Mouse (Mus musculus): ENCODE results near the gene Fabp7. TPM values are rescaled to one million over a fixed set of nuclear protein-coding genes. Genes with fewer than 3 reads are reported as not detected.

Gene Fabp7
- total RNA-seq (2014; fragmentation: Nextera tagmentation) = not detected in 2 replicates
- total RNA-seq (2017) = not detected in 2 replicates

- no peak; the same call in 1 of the 2 replicates for ATAC-seq (replicated peaks; ENCODE audit: low FRiP score, low TSS enrichment, poor library complexity, severe bottlenecking)
Measured at GRCm38 (mm10) chr10:57784876-57785150, at the start of gene Fabp7. Gene Fabp7, plus strand, starts transcription at chr10:57784881.

DNA sequence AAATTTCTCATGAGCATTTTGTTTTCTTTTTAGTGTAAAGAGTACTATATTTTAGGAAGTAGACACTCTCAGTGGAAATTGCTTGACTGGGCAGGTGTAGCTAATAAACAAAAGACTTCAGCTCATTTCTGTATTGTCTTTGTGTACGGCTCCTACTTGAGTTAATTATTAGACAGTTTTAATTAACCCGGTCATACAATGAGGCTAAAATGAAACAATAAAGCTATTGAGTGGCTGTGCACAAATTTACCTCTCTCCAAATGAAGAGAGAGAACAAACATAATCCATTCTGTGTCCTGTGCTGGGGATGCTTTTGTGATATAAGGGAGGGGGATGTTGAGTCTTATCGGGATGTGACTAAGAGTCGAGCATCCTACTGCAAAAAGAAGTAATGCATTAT lies 43.9 kb upstream of the Fabp7 start:
- no peak for ATAC-seq (replicated peaks; ENCODE audit: low FRiP score, low TSS enrichment, poor library complexity, severe bottlenecking)

- ATAC-seq (replicated peaks; ENCODE audit: low FRiP score, low TSS enrichment, poor library complexity, severe bottlenecking) = no peak
Measured at GRCm38 (mm10) chr10:57741351-57741750, 43.3 kb upstream of the Fabp7 start.

DNA sequence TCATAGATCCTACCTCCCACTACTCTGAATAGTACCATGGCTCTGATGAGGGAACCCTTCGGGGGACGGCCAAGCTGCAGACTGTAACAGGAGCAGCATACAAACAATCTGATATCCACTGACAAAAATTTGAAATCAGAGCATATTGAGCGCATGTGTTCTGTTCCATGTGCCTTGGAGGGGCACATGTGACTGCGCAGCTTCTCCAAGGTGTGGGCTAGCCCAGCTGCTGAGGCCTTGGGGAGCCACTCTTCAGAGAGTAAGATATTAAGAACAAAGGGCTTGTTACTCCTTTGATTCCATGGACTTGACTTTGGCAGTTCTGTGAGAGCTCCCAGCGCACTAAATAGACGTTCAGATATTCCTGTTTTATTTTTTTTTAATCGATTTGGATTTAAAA lies 41.6 kb upstream of the Fabp7 start:
- ATAC-seq (replicated peaks; ENCODE audit: low FRiP score, low TSS enrichment, poor library complexity, severe bottlenecking) = no peak

GRCm38 (mm10) chr10:57743606-57744016 lies 41.1 kb upstream of the Fabp7 start:
- peak; percentile 89 for ATAC-seq (replicated peaks; ENCODE audit: low FRiP score, low TSS enrichment, poor library complexity, severe bottlenecking)

DNA sequence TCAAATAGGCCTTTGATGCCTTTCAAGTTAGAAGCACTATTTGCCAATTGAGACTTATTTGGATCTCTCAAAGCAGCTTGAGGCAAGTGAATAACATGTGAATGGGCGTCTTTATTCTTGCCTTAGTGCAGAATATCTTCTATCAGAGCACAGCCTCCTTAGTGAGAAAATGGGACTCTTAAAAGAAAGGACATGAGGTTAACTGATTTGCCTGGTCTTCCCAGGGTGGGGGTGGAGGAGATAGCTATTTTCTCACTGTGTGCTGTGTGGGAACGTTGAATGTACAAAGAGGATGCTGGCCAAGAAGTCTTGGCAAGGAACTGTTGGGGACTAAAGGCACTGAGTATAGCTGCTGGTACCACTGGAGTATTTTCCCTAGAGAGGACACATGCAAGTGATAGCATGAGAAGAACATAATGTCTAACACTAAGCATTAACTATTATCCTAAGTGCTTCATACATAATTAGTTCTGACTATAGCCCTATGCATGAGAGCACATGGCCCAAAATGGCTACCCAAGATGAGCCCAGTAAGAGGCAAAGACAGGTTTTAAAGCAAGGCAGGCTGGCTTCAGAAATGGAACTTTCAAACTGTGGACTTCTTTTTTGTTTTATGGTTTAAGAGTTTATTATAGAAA lies 40.4 kb upstream of the Fabp7 start:
- ATAC-seq (replicated peaks; ENCODE audit: low FRiP score, low TSS enrichment, poor library complexity, severe bottlenecking) = no peak

GRCm38 (mm10) chr10:57745452-57745851 lies 39.2 kb upstream of the Fabp7 start:
- no peak for ATAC-seq (replicated peaks; ENCODE audit: low FRiP score, low TSS enrichment, poor library complexity, severe bottlenecking)

- no peak for ATAC-seq (replicated peaks; ENCODE audit: low FRiP score, low TSS enrichment, poor library complexity, severe bottlenecking)
Measured at GRCm38 (mm10) chr10:57747127-57747526, 37.6 kb upstream of the Fabp7 start.

DNA sequence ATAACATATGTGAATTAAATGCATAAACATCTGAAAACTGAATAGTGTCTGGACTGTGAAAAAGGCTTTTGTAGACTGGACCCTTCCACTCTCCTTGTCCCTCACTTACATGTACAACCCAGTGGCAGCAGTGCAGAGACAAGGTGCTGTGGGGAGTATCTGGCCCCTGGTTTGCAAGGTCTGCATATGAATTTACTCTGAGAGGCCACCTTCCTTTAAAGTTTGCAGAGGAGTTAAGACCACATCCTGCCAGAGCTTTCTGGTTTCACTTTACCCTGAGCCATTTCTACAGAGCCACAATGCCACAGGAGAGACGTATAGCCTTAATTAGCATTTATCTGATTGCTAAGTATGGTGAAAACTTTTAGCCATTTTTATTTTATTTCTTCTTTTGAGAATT lies 31.3 kb upstream of the Fabp7 start:
- ATAC-seq (replicated peaks; ENCODE audit: low FRiP score, low TSS enrichment, poor library complexity, severe bottlenecking) = no peak

DNA sequence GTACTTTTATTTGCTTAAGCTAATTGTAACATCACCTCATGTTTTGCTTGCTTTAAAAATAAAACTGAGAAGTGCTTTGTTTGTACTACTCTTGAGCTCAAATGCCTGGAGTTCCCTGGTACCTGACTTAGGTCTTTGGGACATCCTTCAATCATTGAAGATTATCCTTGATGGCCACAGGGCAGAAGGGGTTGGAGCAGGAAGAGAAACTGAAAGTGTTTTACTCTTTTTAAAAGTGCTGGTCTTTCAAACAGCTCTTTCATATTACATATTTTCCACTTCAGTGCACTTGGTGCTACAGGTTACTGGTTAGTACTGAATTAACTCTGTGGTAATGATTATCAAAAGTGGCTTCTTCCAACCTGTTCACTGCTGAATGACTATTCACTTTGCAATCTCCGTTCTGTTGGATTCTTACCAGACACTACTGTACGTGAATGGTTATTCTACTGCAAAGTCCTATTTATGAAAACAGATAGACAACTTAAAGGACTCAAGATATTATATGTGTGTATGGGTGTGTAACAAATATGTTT lies 29.4 kb upstream of the Fabp7 start:
- ATAC-seq (replicated peaks; ENCODE audit: low FRiP score, low TSS enrichment, poor library complexity, severe bottlenecking) = no peak

DNA sequence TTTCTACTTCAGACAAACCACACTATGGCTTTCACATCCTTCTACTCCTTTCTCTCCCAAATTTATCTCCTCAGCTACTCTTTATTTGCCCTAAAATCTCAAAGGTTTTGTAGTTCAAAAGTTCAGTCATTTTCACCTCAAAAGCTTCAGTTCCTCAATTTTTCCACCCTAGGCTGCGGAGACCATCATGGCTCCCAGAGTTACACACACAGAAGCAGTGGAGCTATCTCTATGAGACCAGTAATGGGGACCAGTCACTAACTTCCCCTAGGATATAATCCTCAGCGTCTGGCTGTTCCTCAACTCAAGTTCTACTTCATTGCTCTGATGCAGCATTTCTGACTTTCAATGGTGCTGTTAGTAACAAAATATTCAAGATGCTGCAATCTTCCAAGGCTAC lies 25.7 kb upstream of the Fabp7 start:
- ATAC-seq (replicated peaks; ENCODE audit: low FRiP score, low TSS enrichment, poor library complexity, severe bottlenecking) = no peak

GRCm38 (mm10) chr10:57760694-57761093 lies 24.0 kb upstream of the Fabp7 start:
- no peak for ATAC-seq (replicated peaks; ENCODE audit: low FRiP score, low TSS enrichment, poor library complexity, severe bottlenecking)

GRCm38 (mm10) chr10:57763044-57763443 lies 21.6 kb upstream of the Fabp7 start:
- ATAC-seq (replicated peaks; ENCODE audit: low FRiP score, low TSS enrichment, poor library complexity, severe bottlenecking) = no peak

GRCm38 (mm10) chr10:57783289-57784130 lies 1.2 kb upstream of the Fabp7 start:
- no peak for ATAC-seq (replicated peaks; ENCODE audit: low FRiP score, low TSS enrichment, poor library complexity, severe bottlenecking)

GRCm38 (mm10) chr10:57784131-57784875 lies 378 bp upstream of the Fabp7 start:
- ATAC-seq (replicated peaks; ENCODE audit: low FRiP score, low TSS enrichment, poor library complexity, severe bottlenecking) = 0 out of 2 replicates have a peak, but pooled peaks have one; percentile 34

DNA sequence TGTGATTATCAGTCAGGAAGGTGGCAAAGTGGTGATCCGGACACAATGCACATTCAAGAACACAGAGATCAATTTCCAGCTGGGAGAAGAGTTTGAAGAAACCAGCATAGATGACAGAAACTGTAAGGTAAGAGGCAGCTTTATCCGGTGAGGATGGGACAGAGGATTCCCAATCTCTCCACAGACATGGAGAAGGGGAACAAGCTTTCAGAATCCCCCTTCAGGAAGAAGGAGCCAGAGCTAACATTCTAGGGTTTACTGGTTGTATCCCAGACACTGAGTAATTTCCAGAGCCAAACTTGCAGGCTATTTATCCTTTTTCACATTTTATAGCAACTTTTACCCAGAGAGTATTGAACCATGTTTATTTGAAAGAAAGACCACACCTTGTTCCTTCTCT lies 871 bp downstream of the Fabp7 start:
- no peak for ATAC-seq (replicated peaks; ENCODE audit: low FRiP score, low TSS enrichment, poor library complexity, severe bottlenecking)

DNA sequence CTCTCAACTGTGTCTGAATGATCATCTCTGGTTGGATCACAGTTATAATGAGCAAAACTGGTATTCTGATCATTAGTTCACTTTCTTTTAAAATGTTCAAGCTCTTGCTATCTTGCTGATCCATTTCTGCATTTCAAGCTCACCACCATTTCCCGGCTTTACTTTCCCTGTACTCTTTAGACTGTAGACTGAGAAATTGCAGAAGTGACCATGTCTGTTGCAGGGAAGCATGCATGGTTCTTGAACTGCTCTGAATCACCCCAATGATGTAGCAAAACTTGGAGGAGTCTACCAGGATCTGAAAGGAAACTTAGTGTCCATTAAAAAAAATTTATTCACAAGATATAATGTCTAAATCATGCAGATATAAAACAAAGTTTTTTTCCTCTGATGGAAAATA lies 8.3 kb downstream of the Fabp7 start:
- ATAC-seq (replicated peaks; ENCODE audit: low FRiP score, low TSS enrichment, poor library complexity, severe bottlenecking) = no peak

GRCm38 (mm10) chr10:57794018-57794417 lies 9.3 kb downstream of the Fabp7 start, which contains the start of gene Smpdl3a:
Gene Smpdl3a, plus strand, starts transcription at chr10:57794335.
- ATAC-seq (replicated peaks; ENCODE audit: low FRiP score, low TSS enrichment, poor library complexity, severe bottlenecking) = no peak

- peak; percentile 77 for ATAC-seq (replicated peaks; ENCODE audit: low FRiP score, low TSS enrichment, poor library complexity, severe bottlenecking)
Measured at GRCm38 (mm10) chr10:57794491-57795461, 10.1 kb downstream of the Fabp7 start.
